Mouse (Mus musculus) spleen, embryonic (tissue): ENCODE data around the gene Abcc9.

ENCODE experiments used
- CTCF ChIA-PET: fragments of 350-600 bp; sonication (Branson Sonifier 250); formaldehyde crosslinking; loops from one replicate; lab custom pipeline; 2022; lab: Charles Lee

Gene Abcc9

DNA sequence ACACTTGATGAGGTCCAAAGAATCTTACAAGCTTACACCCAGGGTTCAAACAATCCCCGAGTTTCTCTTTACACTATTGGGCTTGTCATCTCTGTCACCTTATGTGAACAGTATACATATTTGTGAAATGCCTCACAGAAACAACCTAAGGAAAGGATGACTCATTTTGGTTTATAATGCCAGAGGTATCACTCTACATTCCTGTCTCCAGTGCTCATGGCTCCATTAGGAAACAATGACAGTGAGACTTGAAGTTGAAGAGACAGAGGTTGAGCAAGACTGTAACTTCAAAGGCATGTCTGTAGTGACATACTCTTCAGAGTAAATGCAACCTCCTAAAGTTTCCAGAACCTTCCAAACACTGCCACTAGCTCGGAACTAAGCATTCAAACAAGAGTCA, 153.7 kb downstream of the Abcc9 start:
- CTCF ChIA-PET: no interaction called here

DNA sequence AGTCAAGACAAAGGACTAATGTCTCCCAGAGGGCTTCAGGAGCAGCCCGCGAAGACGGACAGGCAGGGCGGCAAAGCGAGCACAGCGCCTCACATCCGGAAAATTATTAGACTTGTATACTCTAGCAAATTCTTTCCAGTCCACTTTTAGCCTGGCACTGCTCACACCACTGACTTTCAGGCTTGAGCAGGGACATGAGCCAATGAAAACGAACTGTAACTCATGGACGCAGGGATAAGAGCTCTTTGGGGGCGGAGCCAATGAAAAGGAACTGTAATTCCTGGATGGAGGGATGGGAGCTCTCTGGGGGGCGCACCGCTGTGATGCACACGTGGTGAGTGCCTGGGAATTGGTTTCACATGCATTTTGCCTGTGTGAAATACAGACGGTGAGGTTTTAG, 157.0 kb downstream of the Abcc9 start:
- CTCF ChIA-PET: no interaction called here

DNA sequence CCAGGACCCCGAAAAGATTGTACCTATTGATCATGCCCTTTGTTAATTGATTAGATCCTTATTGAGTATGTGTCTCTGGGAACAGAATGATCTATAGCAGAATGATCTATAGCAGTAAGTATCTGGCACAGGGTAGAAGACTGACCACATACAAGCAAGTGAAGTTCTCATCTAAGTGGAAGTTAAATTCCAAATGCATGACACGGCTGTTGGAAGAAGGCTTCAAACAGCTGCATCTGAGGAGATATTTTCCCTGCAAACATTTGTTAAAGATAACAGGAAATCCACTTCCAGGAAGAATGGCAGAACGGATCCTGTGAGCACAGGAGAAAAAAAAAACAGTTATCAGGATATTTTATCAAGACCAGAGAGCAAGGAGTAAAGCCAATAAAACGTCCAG, 158.5 kb downstream of the Abcc9 start:
- CTCF ChIA-PET: no interaction called here

DNA sequence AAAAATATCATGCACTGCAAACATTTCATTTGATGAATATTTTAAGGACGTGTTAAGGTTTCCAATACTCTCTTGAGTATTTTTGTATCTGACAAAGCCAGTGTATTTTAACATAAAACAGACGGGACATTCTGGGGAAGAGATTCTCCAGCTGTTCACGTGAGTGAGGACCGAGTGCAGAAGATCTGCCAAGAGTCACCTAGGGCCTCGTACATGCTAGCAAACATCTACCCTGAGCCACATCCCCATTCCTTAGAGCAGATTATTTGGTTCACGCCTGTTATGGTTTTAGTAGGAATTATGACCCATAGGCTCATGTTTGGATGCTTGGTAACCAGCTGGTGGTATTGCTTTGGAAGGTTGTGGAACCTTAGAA, 159.3 kb downstream of the Abcc9 start:
- CTCF ChIA-PET: no interaction called here

DNA sequence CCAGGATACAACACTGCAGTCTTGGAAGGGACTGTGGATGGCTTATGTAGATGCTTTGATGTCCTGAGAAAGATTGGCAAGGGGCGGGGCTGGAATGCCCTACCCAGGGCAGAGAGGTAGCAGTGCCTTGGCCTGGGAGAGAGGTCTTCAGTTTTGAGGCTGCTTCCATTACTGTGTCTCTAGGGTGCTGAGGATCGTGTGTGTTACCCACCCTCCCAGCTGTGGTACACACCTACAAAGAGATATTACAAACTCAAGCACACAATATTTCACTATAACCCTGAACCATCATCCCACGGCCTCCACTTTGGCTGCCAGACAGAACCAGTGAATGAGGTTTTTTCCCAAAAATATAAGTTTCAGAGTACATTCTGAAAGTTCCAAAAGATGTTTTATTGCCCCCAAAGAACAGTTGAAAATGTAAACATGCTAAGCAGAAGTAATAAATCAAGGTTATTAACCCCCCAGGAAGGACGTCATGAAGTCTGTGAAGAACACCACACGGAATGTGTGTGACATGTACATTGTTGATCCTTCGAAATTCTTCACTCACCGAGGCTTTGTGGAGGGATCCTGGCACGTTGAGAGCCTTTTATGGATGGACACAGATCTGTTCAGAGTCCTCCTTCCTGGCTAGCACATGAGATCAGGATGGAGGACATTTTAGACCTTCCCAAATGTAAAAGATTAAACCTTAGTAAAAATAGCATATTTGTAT, 159.9 kb downstream of the Abcc9 start:
- CTCF ChIA-PET: no interaction called here

DNA sequence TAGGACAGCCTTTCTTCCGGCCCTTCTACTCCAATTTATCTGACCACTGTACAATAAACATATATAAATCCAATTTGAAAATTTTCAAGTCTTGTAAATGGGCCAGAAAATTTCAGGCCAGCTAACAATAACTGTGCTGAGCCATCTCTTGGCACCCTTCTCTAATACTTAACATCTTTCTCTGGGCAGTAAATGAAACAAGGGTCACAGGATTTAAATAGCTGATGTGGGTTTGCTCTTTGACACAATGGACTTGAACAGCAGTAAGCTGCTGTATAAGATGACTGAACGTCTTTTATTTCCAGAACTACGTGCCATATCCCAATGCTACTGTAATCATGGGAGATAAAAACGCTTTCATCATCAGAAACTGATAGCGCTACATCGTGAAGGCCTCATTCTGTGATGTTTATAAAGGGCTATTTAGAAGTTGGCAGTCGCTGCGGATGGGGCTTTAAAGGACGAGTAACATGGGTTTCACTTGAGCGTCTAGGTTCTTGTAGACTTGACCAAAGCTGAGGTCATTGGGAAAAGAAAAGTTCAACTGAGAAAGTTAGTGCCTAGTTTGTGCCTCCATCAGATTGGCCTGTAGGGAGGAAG, 161.5 kb downstream of the Abcc9 start:
- CTCF ChIA-PET: no interaction called here

DNA sequence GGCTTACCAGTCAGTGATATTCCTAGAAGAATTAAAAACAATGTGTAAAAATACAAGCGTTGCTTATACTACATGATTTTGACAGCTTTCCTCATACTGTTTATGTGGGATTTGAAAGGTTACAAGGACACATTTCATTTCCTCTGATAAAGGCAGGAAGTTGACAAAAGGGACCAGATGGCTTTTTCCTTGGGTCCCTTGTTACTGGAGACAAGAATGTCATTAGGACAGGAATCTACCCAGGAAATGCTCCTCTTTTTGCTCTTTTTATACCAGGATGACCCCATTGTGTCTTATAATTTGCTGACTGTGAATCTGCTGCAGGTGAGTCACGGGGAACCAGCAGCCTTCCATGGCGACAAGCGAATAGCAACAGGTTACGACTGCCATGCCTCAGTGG, 162.0 kb downstream of the Abcc9 start:
- CTCF ChIA-PET: no interaction called here

DNA sequence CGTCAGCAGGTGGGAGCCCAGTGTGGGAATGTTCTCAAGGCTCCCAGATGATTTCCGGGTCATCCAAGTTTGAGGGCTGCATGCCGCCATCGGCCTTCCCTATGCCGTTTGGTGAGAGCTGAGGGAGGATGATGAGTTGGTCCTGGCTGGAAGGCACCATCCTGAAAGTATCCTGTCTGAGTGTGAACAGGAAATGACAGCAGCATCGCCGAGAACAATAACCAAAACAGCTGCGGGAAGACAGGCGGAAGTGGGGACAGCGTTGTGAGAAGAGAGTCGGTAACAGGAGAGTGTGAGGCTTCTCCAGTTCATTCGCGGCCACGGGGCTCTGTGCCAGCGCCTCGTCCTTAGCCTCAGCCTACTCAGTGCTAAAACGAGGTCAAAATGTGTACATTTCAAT, 163.6 kb downstream of the Abcc9 start:
- CTCF ChIA-PET: interaction anchor here (0.8 kb wide), 1 partner anchor 98 kb away, joined by 3 read pairs; no protein-coding TSS in a partner anchor
